Mouse (Mus musculus) midbrain, embryonic 10.5 days (tissue): ENCODE measurements around the gene Des. TPM values are rescaled to one million over a fixed set of nuclear protein-coding genes. Genes with fewer than 3 reads are reported as not detected.
A peak's percentile ranks its signal among the peaks of the same experiment; 100 is the strongest.

Experiments used
- DNase-seq: peaks from one replicate; pipeline ENCODE4 v3.0.0-alpha.2; 2017; ENCODE audit warnings: low spot score
- H3K27ac ChIP-seq: fragments of 300-500 bp; sonication (generic); replicated peaks from 2 replicates; pipeline ENCODE4 v1.5.1; 2016; ENCODE audit warnings: mild to moderate bottlenecking
- H3K27me3 ChIP-seq: fragments of 300-500 bp; sonication (generic); 2 replicates; pipeline ENCODE4 v1.6.1; 2016; ENCODE audit warnings: low read depth, mild to moderate bottlenecking; ENCODE audit not compliant: poor library complexity, severe bottlenecking
- H3K36me3 ChIP-seq: fragments of 300-500 bp; sonication (generic); 2 replicates; pipeline ENCODE4 v1.6.1; 2016; ENCODE audit warnings: mild to moderate bottlenecking, moderate library complexity
- H3K4me1 ChIP-seq: fragments of 300-500 bp; sonication (generic); 2 replicates; pipeline ENCODE4 v1.6.1; 2016
- H3K4me3 ChIP-seq: fragments of 300-500 bp; sonication (generic); 2 replicates; pipeline ENCODE4 v1.5.1; 2016; ENCODE audit warnings: mild to moderate bottlenecking, moderate library complexity
- H3K9me3 ChIP-seq: fragments of 300-500 bp; sonication (generic); replicated peaks from 2 replicates; pipeline ENCODE4 v1.6.1; 2016; ENCODE audit warnings: mild to moderate bottlenecking
- WGBS: fragments of 180-500 bp; shearing (Covaris S2); methylation state at CpG from one replicate; pipeline ENCODE4 v1.1.7; 2016; 5-methylcytosine and 5-hydroxymethylcytosine counted together
- polyA plus RNA-seq: library from polyadenylated mRNA; unstranded; fragments of >200 nt; fragmentation: Nextera tagmentation; extraction: Ambion mirVana; gene quantifications from 2 replicates; pipeline ENCODE4 v1.2.1, GENCODE M21; 2016

Gene Des
- polyA plus RNA-seq, 1 experiment from 2014 or later = 2.8 TPM

DNA sequence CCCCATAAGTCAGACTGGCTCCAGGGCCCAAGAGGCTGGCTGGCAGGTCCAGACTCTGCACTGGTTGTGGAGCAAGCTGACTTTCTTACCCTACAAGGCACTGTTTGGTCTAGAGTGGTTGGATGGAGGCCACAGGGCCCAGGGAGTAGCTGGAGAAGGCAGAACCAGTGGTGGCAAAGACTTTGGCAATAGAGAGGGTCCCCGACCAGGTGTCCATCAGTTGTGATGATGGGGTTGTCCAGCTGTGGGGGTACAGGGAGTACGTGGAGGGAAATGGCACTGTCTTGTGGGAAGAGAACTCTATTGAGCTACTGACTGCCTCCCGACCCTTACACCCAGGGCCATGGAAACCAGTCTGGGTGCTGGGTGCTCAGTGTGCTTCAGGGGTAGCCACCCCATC lies 33.7 kb downstream of the Des start:
- no peak overlapping the region for H3K4me3 ChIP-seq
- no peak for DNase-seq
- no peak overlapping the region for H3K27ac ChIP-seq
- H3K36me3 ChIP-seq = peaks cover 3% of the 10 kb centered on the region; the same call in 1 of the 2 replicates
- WGBS = 88% methylated on average over 3 of the region's 3 CpGs
- peaks cover 16% of the 10 kb centered on the region for H3K4me1 ChIP-seq
- H3K27me3 ChIP-seq = peaks cover 31% of the 10 kb centered on the region
- no peaks in the 10 kb centered on the region for H3K9me3 ChIP-seq

GRCm38 (mm10) chr1:75398761-75399402 lies 38.8 kb downstream of the Des start:
- H3K36me3 ChIP-seq = peaks cover 29% of the 10 kb centered on the region
- H3K9me3 ChIP-seq = no peaks in the 10 kb centered on the region
- H3K27ac ChIP-seq = peak overlapping the region; percentile 82
- H3K4me1 ChIP-seq = peaks cover 54% of the 10 kb centered on the region
- peak; percentile 82 for DNase-seq
- no peaks in the 10 kb centered on the region for H3K27me3 ChIP-seq
- 10% methylated on average over 9 of the region's 9 CpGs for WGBS
- H3K4me3 ChIP-seq = no peak overlapping the region

DNA sequence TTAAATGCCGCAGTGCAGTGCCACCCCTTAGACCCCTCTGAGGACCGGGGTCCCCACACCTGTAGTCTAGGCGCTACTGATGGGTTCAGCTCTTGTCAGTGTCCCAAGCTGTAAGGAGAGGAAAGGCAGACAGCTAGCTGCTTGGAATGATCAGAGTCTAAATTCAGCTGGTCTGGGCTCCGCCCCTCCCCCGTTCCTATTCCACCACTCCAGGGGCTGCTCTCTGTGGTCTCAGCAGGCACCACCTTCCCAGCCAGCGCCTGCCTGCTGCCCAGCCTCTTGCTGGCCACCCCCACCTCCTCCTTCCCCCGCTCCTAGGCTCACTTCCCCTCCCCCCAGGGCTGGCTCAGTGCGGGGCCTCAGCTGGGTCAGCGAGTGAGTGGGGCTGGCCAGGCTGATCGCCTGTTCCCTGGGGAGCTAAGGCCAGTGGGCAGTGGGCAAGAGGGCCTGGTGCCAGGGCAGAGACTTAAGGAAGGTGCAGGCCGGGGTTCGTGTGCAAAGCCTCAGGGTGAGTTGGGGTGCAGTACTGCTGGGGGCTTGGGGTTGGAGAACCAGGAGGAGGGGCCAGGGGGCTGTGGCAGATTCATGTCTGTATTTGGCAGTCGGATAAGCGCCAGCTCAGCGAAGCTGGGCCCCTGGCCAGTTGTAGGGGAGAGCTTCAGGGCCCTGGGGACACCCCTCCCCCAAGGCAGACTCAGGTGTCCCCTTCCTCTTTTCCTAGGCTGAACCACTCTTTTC lies 39.8 kb downstream of the Des start:
- Histone ChIP-seq H3K9me3 (no peaks in the 10 kb centered on the region), H3K27me3 (no peaks in the 10 kb centered on the region), H3K27ac (peak overlapping the region; percentile 82), H3K36me3 (peaks cover 32% of the 10 kb centered on the region), H3K4me1 (peaks cover 58% of the 10 kb centered on the region), H3K4me3 (peak overlapping the region; percentile 41)
- peak; percentile 81 for DNase-seq
- WGBS = 5% methylated on average over 15 of the region's 15 CpGs

DNA sequence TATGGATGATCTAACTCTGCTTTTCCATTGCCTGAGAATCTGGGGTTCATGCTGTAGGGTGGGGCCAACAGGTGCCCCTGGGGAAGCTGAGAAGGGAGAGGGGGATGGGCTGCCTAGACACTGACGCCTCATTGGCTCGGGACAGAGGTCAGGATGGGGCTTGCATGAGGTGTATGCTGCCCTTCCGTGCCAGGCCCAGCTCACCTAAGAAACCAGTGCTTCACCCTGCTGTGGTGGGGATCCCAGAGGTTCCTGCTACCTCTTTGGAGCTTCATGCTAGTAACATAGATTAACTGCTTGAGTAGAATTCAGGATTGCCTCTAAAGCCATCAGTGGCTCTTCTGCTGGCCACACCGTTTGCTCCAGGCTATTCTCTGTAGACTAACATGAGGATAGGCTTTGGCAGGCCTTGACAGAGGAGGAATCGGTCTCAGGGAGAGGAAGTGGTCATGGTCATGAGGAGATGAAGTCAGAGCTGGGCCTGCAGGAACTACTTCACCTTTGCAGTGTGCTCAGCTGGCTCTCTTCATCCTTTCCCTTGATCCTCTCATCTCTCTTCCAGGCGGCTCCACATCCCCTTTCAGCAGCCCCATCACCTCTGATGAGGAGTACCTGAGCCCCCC lies 40.5 kb downstream of the Des start:
- no peak for DNase-seq
- Histone ChIP-seq H3K27me3 (no peaks in the 10 kb centered on the region), H3K9me3 (no peaks in the 10 kb centered on the region), H3K27ac (peak overlapping the region; percentile 82), H3K4me1 (peaks cover 58% of the 10 kb centered on the region), H3K36me3 (peaks cover 33% of the 10 kb centered on the region), H3K4me3 (peak overlapping the region; percentile 41)
- WGBS = 43% methylated on average over 6 of the region's 6 CpGs

DNA sequence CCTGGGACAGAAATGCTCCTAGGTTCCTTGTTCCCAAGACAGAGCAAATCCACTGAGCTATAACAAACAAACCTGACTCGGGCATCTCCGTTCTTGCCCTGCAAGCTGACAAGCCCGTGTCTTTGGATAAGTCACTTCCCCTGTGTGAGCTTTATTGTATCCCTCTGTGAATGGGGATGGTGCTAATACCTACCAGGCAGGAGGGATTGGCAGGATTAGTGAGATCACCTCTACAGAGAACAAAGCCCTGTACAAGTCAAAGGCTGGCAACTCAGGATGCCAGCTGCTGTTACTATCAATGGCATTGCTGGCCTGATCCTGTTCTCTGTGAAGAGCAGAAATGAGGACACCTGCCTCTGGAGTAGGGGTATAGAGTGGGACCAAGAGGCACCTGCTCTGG lies 45.4 kb downstream of the Des start:
- no peak for DNase-seq
- no peak overlapping the region for H3K4me3 ChIP-seq
- H3K36me3 ChIP-seq = peaks cover 46% of the 10 kb centered on the region
- WGBS = 63% methylated on average over 3 of the region's 3 CpGs
- peaks cover 31% of the 10 kb centered on the region for H3K4me1 ChIP-seq
- no peak overlapping the region for H3K27ac ChIP-seq
- no peaks in the 10 kb centered on the region for H3K27me3 ChIP-seq
- no peaks in the 10 kb centered on the region for H3K9me3 ChIP-seq

DNA sequence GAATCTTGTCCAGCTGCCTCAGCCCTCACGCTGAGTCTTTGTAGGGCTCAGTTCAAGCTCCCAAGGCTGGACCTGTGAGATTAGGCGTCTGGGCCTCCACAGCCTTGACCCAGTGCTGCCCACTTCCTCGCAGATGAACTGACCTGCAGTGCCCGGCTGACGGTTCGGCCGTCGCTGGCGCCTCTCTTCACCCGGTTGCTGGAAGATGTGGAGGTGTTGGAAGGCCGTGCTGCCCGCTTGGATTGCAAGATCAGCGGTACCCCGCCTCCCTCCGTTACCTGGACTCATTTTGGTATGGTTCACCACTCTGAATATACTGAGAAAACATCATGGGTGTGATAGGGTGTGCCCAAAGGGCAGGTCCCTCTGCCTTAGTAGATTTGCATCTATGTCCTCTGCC lies 46.0 kb downstream of the Des start:
- peaks cover 44% of the 10 kb centered on the region for H3K36me3 ChIP-seq
- H3K4me1 ChIP-seq = peaks cover 25% of the 10 kb centered on the region
- 92% methylated on average over 15 of the region's 15 CpGs for WGBS
- H3K27ac ChIP-seq = no peak overlapping the region
- H3K4me3 ChIP-seq = no peak overlapping the region
- no peaks in the 10 kb centered on the region for H3K9me3 ChIP-seq
- no peaks in the 10 kb centered on the region for H3K27me3 ChIP-seq
- DNase-seq = no peak

- no peak overlapping the region for H3K27ac ChIP-seq
- no peaks in the 10 kb centered on the region for H3K9me3 ChIP-seq
- H3K4me1 ChIP-seq = peaks cover 18% of the 10 kb centered on the region
- 93% methylated on average over 9 of the region's 9 CpGs for WGBS
- no peaks in the 10 kb centered on the region for H3K27me3 ChIP-seq
- H3K36me3 ChIP-seq = peaks cover 37% of the 10 kb centered on the region
- DNase-seq = no peak
- no peak overlapping the region for H3K4me3 ChIP-seq
Observed at GRCm38 (mm10) chr1:75407056-75407455, 46.9 kb downstream of the Des start.

GRCm38 (mm10) chr1:75408210-75408609 lies 48.1 kb downstream of the Des start:
- Histone ChIP-seq H3K4me1 (peaks cover 12% of the 10 kb centered on the region), H3K27ac (no peak overlapping the region), H3K27me3 (no peaks in the 10 kb centered on the region), H3K36me3 (peaks cover 26% of the 10 kb centered on the region), H3K4me3 (no peak overlapping the region), H3K9me3 (no peaks in the 10 kb centered on the region)
- WGBS = 93% methylated on average over 4 of the region's 4 CpGs
- no peak for DNase-seq

- DNase-seq = no peak
- peaks cover 9% of the 10 kb centered on the region; the same call in 1 of the 2 replicates for H3K4me1 ChIP-seq
- H3K27me3 ChIP-seq = peaks cover 6% of the 10 kb centered on the region; the same call in 1 of the 2 replicates
- no peak overlapping the region for H3K27ac ChIP-seq
- no peak overlapping the region for H3K4me3 ChIP-seq
- no peaks in the 10 kb centered on the region for H3K9me3 ChIP-seq
- 87% methylated on average over 7 of the region's 7 CpGs for WGBS
- peaks cover 18% of the 10 kb centered on the region for H3K36me3 ChIP-seq
Observed at GRCm38 (mm10) chr1:75409950-75410349, 49.8 kb downstream of the Des start.

GRCm38 (mm10) chr1:75412196-75412595 lies 52.1 kb downstream of the Des start:
- Histone ChIP-seq H3K27ac (no peak overlapping the region), H3K4me1 (peaks cover 9% of the 10 kb centered on the region; the same call in 1 of the 2 replicates), H3K9me3 (no peaks in the 10 kb centered on the region), H3K27me3 (peaks cover 6% of the 10 kb centered on the region; the same call in 1 of the 2 replicates), H3K36me3 (peaks cover 15% of the 10 kb centered on the region), H3K4me3 (no peak overlapping the region)
- no peak for DNase-seq
- 88% methylated on average over 3 of the region's 3 CpGs for WGBS

- Histone ChIP-seq H3K27ac (no peak overlapping the region), H3K4me1 (peaks cover 9% of the 10 kb centered on the region; the same call in 1 of the 2 replicates), H3K4me3 (no peak overlapping the region), H3K36me3 (peaks cover 9% of the 10 kb centered on the region), H3K9me3 (no peaks in the 10 kb centered on the region), H3K27me3 (peaks cover 11% of the 10 kb centered on the region)
- peak; percentile 41 for DNase-seq
- 61% methylated on average over 3 of the region's 3 CpGs for WGBS
Observed at GRCm38 (mm10) chr1:75413749-75414148, 53.6 kb downstream of the Des start.
